Mouse (Mus musculus) kidney, adult 2 months (tissue): ENCODE results near the gene Nova2.

Experiments used
- CTCF ChIP-seq: fragments of 200-500 bp; conservative IDR thresholded peaks from 2 replicates; pipeline ENCODE4 v1.5.1; 2011; ENCODE audit warnings: low read depth, mild to moderate bottlenecking, control low read depth, low read length, moderate library complexity, mixed read lengths; ENCODE audit not compliant: insufficient read depth, insufficient read length
- POLR2A ChIP-seq: fragments of 200-500 bp; IDR thresholded peaks from one replicate; pipeline ENCODE4 v1.6.1; 2011; ENCODE audit warnings: low read depth, low read length, control low read depth

DNA sequence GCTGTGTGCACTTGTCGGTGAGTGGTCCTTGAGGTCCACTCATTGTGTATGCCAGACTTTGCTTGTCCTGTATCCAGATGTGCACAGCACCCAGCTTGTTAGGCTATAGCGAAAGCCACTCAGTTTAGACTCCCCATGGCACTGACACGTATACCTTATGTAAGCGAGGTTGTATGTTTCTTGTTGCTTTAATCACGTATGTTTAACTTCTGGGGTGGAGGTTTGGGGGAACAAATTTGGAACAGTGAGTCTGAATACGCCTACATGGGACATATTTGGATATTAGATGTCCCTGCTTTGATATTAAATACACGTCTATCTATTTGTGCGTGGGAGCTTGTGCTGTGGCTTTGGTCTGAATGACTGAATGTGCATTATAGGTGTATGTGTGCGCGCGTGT lies 2.4 kb upstream of the Nova2 start:
- TF ChIP-seq CTCF (no peak), POLR2A (no peak)
